Mouse (Mus musculus) heart, adult 11 months (tissue): ENCODE data around the gene Kidins220.

Source experiments
- DNase-seq: peaks from one replicate; pipeline ENCODE4 v3.0.0; 2022

Gene Kidins220

DNA sequence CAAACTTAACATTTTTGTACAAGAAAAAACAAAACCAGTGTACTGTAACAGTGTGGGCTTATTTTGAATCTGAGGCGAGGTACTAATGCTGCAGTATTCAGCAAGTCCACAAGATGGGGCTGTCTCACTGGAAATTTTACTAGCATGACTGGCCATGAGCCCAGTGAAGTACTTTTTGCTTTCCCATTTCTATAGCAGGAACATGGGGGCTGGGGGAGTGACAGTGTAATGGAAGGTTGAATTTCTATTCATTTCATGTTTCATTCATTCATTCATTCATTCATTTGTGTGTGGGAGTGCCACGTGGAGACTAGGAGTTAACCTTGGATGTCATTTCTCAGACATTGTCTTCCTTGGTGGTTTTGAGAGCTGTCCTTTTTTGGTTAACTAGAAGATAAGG, 52.7 kb downstream of the Kidins220 start:
- peak; percentile 76 for DNase-seq

DNA sequence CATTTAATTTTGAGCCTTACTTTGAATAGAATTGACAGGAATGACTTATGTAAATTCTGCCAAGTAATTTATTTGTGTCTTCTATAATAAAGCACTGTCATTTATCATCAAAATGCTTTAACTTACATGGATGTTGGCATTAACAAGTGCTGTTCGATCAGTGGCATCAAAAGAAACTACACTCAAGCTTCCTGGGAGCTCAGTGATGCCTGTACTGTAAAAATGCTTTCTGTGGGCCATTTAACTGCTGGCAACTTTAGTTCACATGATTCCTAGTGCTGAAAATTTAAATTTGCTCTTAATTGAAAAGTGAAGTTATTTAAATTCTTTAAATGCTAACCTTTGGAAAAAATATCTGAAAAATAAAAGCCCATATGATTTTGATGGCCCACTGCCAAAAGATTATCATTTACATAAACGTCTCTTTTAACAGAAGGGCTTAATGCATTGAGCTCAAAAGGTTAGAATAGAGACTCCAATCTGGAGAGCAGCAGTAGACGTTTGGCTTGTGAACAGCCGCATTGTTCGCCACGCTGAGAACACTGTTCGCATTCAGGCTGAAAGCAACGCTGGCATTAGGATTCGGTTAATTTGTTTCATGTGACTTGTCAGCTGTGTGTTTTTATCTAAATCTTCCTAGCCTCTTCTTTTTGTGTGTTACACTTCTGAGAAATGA, 59.1 kb downstream of the Kidins220 start:
- DNase-seq: peak; percentile 50

GRCm38 (mm10) chr12:25034338-25034953, 59.7 kb downstream of the Kidins220 start:
- peak; percentile 86 for DNase-seq

- DNase-seq: peak; percentile 15
Observed at GRCm38 (mm10) chr12:25036024-25036423, 61.3 kb downstream of the Kidins220 start.

DNA sequence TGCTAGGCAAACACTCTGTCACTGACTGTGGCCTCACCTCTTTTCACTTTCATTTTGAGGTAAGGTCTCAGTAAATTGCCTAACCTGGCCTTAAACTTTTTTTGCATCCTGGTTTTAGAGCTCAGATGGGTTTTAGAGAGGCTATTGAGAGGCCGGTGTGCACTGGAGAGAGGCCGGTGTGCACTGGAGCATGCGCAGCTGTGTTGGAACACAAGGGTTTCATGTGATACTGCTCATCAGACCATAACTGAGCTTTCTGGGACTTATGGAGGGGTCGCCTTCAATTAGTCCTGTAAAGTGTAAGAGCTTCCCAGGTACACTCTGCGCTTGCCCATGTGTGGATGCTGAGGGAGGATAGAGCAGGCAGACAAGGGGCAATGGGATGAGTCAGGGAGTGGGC, 62.5 kb downstream of the Kidins220 start:
- peak; percentile 48 for DNase-seq

GRCm38 (mm10) chr12:25037681-25038472, 63.2 kb downstream of the Kidins220 start:
- peak; percentile 2 for DNase-seq

- peak; percentile 83 for DNase-seq
Observed at GRCm38 (mm10) chr12:25044056-25044455, 69.3 kb downstream of the Kidins220 start.

DNA sequence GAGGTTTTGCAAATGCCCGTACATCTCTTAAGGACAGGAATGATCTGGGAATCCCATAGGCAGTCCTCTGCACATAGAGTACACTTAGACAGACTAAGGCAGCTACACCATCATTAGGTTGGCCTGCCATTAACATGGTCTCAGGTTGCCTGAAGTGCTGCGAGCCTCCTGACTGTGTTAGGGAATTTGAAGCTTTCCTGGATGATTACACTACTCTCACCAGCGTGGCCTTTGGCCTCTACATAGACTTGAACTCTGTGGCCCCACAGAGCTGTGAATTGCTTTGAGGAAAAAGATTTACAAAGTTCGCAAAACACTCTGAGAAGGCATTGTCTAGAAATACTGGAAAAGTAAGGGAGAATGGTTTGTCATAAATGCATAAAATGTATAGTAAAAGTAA, 69.9 kb downstream of the Kidins220 start:
- DNase-seq: no peak

GRCm38 (mm10) chr12:25049253-25049652, 74.5 kb downstream of the Kidins220 start:
- peak; percentile 61 for DNase-seq

- DNase-seq: peak; percentile 85
Observed at GRCm38 (mm10) chr12:25054511-25054910, 79.8 kb downstream of the Kidins220 start.

DNA sequence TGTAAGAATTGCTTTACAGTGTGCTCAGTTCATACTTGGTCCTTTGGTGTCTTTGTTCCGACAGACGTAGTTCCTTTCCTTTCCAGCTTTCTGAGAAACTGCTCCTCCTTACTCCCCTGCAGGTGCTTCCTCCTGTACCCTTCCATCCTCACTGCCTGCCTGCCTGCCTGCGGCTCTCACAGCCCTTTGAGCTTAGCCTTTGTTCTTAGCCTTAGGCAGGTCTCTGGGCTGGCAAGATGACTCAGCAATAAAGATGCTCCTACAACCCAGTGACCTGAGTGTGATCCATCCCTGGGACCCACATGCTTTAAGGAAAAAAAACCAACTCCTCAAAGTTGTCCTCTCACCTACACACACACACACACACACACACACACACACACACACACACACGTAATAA, 80.2 kb downstream of the Kidins220 start:
- DNase-seq: peak; percentile 66

DNA sequence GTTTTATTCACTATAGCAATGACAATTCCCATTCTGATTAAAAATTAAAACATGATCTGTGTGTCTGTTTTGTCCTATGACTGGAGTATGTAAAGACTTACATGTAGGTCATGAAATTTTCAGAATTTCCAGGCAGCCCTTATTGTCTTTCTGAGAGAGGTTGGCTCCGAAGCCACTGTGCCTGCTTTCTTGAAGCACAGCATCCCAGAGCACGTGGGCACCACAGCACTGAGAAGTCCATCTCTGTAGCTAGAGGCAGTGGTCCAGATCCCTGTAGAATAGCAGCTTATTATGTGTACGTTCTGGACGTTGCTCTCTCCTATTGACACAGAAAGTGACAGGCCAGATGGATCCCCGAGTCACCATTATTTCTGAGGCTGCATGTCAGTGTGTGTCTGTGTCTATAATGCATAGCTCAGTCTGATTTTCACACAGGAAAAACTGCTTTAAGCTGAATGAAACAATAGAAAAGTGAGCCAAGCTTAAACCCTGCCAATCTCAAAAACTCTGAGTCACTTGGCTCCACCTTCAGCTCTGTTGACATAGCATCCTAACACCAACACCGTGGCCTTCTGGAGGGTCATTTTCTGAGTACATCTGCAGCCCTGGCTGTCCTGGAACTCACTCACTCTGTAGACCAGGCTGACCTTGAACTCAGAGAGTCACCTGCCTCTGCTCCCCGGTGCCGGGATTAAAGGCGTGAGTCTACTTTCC, 84.9 kb downstream of the Kidins220 start:
- DNase-seq: peak; percentile 80

DNA sequence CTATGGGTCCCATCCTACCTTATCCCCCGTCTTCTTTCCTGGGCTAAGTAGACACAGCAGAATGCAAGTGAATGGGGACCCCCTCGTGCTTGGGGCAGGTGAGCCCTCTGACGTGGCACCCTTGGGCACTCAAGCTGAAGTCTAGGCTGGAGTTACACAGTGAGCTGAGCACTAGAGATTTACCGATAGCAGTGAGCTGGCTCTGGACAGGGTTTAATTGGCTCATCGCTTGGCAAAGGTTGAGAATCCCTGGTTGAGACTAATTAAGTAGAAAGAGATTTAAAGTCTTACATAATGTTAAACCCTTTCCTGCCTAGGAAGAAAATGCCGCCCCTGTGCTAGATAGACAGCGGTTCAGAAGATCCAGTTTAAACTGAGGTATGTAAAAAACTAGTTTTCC, 86.2 kb downstream of the Kidins220 start:
- peak; percentile 72 for DNase-seq

DNA sequence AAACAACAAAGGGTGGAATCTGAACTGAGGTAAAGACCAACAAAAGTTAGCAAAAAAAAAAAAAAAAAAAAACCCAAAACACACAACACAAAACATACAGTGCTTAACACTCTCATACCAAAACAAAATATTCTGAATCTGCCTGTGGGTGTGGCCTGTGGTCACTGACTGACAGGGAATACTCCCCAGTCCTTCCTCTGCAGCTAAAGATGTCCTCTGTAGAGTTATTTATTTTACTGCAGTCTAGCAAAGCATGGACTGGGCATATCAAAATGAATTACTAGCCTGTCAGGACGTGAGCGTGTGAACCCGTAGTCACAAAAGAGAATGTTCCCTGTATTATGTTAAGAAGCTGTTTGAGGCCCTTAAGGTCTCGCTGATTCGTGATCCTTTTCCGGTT, 87.5 kb downstream of the Kidins220 start:
- DNase-seq: no peak

GRCm38 (mm10) chr12:25073374-25073773, 98.6 kb downstream of the Kidins220 start:
- DNase-seq: no peak

DNA sequence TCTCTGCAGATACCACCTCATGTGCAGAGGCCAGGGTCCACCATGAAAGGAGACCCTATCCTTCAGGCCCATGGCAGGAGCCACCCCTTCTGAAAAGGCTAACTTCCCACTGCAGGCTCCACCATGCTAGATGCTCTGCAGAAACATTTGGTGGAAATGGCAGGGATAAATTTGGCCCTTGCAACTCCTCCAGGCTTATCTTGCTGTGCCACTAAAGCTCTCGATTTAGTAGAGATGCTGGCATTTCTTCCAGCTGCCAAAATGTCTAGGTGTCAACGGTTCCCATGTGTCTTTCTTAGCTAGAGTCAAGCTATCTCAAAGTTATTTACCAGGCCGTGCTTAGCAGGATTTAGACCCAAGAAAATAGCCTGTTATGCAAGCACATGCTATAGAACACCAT, 99.6 kb downstream of the Kidins220 start:
- no peak for DNase-seq

DNA sequence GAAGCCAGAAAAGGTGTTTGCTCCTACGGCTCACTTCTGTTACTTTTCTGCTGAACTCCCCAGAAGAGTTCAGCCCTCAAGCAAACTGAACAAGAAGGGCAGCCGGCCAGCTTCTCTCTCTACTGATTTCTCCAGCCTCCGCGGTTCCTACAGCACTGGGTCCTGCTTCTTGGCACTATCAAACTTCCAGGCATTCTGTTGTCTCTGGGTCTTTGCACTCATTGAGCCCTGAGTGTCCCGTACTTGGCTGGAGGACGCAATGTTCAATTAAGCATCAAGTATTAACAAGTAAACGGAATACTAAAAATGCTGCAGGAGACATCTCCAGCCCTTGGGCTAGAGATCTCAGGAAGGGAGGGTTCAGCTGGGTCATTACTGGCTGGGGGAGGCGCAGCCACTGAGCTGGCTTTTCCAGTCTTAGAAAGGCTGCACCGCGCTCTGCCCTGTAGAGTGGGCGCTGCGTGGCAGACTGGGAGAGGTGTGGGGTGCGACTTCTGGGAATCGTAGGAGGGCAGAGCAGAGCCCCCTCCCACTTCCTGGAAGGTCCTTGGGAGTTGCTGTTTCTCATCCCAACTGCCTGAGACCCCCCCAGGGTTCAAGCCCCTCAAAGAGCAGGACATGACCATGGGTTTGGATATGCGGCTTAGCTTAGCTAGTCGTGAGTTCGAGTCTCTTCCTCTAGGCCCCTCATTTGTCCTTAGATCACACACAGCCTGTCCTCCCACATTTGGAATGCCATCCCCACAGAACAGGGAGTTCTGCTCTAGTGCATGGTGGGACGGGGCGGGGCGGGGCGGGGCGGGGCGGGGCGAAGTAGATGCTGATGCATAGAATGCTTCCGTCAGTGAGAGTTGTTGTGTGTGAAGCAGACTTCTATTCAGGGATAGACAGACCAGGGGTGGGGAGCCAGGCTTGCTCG, 108.8 kb downstream of the Kidins220 start:
- no peak for DNase-seq

DNA sequence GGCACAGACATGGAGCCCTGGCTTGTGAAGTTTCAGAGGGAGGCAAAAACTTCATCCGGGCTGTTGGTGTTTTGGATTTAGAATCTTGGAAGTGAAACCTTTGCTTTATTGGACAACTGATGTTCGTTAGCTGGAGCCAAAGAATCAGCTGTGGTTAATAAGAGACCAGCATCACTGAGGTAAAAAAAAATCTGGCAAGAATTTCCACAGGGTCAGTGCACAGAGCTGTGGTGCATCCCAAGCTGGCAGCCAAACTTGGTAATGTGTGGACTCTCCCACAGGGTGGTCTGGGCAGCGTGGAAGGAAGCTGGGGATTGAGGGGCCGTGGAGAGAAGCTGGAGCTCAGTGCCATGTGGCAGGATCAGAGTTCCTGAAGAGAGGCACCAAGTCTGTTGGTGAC, 112.2 kb downstream of the Kidins220 start:
- no peak for DNase-seq

DNA sequence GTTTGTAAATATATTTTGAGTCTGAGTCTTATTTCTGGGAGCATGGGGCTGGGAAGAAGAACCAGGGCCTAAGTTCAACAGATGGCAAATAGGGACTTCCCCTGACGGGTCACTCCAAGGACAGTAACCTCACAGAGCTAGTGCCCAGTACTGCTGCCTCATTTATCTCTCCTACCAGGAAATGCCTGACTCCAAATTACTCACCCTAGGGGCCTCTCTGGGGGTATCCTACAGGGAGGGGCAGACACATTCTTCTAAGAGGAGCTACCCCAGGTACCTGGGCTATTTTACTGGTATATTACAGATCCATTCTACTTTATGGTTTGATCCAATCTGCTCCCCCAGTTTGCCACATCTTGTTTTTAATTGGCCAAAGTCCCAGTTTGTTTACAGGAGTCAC, 114.7 kb downstream of the Kidins220 start:
- peak; percentile 78 for DNase-seq

DNA sequence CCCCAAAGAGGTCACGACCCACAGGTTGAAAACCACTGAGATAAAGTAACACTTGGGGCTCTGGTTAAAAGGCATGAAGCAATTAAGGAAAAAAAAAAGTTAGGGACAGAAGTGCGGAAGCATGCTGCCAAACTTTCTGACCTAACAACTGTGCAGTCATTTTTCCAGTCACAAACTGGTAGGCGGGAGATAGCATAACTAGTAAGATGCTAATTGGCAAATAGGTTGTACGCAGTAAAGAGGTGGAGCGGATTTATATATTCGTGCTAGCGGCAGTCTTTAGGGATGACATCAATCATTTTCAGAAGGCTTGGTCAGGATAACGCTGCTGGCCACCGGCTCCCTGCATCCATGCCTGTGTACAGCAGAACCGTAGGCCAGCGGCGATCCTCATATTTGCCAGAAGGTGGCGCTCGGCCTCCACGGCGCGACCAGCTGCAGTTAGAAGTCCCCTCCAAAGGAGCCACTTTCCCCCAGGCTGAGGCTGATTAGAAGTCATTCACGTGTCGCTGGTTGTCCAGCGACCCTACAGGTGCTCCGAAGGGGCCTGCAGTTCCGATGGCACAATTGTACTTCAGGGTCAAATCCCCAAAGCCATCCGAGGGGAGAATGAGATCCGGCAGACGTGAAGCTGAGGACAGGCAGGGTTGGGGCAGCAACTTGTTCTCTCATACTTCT, 117.4 kb downstream of the Kidins220 start:
- peak; percentile 98 for DNase-seq

DNA sequence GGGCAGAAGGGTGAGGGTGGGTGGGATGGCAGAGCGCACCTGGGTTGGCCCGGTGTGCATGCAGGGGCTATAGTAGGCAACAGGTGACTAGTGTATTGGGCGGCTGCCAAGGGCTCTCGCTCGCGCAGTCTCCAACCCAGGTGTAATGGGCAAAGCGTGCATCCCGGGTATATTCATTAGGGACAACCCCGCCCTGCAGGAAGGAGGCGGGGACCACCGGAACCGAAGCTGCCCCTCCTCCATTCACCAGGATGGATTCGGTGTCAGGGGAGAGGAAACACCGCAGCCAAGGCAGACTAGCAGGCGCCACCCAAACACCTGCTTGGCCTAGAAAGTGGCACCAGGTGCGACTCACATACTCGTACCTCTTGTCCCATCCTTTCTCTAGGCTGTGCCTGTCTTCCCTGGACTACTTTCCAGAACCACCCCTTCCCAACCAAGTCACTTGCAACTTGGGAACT, 118.1 kb downstream of the Kidins220 start:
- peak; percentile 96 for DNase-seq
